Mouse (Mus musculus) ZHBTc4 (cell line): ENCODE measurements at regions not wholly inside any gene's neighbourhood (a gene's known extent, or its start where the extent isn't known, plus 50 kb on each side); places are given as distances from the start of the nearest gene placed in this dataset.

Experiments used
- DNase-seq: peaks from one replicate; pipeline ENCODE4 v3.0.0-alpha.2; 2011; ENCODE audit warnings: low read depth, low spot score

DNA sequence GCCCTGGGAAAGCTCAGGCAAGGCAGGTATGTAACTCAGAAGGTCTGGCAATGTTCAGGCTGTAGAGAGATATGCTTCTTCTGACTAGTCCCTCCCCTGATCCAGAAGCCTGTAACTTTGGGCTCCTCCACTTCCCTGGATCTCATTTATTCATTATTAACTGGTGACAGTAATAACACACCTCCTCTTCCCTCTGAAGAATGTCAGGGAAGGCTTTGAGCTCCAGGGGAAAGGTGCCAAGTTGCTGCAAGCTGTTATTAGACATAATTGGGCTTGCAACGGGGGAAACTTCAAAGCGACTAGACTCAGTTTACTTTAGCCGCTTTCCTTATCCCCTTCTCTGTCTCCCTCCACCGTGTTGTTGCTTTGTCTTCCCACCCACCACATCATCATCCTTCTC, 75.6 kb upstream of the Tmprss2 start:
- DNase-seq = no peak

GRCm38 (mm10) chr16:97685603-97686285, 74.7 kb upstream of the Tmprss2 start:
- DNase-seq = no peak

GRCm38 (mm10) chr16:97681191-97681590, 70.2 kb upstream of the Tmprss2 start:
- DNase-seq = no peak

DNA sequence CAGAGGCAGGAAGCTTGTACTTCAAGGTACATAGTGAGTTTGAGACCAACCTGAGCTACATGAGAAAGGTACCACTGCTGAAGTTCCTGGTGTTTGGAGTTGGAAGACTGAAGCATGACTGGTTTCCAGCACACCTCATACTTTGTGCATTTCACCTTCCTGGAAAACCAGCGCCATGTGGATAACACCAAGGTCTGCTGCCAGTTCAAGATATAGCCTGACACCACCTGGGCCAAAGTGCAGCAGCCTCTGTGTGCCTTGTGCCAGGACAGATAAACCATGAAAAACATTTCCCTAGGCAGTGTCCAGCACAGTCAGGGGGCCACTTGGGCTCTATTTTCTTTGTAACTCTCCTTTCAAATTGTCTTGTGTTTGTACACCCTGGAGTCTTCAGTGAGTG, 68.8 kb upstream of the Tmprss2 start:
- DNase-seq = no peak

GRCm38 (mm10) chr16:97679252-97679651, 68.3 kb upstream of the Tmprss2 start:
- no peak for DNase-seq

- no peak for DNase-seq
These were observed 66.6 kb upstream of the Tmprss2 start for GRCm38 (mm10) chr16:97677621-97678020.

DNA sequence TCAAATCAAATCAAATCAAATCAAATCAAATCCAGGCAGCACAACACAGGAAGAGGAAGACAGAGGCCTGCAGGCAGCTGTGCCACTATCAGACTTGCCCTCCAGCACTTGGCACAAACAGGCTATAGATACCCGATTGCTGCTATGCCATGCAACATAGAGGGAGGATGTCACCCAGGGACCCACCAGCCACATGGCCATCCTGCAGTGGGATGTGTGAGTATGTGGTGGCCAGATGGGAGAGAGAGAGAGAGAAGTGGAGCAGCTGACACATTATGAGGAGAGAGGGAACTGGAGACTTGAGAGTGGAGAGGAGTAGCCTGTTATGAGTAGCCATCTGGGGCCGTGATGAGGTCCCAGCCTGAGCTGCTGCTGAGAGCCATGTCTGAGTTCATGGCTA, 62.6 kb upstream of the Tmprss2 start:
- no peak for DNase-seq

DNA sequence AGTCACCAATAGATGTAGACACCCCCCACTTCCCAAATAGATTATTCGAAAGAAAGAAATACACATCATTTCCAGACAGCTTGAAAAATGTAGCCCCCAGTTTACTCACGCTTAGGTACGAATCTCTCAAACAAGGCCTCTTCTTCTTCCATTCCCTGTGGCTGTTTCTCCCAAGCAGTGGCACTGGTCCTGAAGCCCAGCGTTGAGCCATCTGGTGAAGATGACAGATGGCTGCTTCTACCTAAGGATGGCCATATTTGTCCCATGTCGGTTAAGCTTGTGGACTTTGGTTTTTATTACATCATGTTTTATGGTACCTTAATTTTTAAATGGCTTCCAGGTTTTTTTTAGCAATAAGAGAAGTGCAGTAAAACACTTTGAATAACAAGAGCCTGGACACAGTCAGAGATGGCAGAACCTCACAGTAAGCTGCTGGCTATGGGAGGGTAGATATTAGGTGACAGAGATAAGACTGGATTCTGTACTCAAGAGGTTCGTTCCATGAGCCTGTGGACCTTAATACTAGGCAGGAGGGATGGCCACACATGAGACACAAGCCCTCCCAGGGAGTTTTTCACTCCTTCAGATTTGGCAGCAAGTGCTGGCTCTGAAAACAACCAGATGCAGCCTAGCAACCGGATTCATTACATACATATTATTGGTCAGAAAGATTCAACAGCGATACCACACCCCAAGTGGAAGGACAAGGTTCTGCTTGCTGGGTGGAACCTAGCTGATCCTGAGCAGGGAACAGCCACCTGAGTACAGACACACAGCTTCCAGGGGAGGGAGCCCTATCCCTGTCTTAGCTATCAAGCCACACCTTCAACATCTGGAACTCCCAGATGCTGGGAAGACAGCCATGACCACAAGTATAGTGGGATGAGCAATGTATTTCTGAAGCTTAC, 59.4 kb upstream of the Tmprss2 start:
- peak; percentile 33 for DNase-seq

- DNase-seq = no peak
These were observed 56.5 kb upstream of the Tmprss2 start for GRCm38 (mm10) chr16:97667536-97667935.

- peak; percentile 90 for DNase-seq
These were observed 54.5 kb upstream of the Tmprss2 start for GRCm38 (mm10) chr16:97665518-97665917.
